Mouse (Mus musculus): ENCODE results near the gene Zfp667.
"Not testable (repeated sequence)": the region's sequence is repeated elsewhere in the genome, so short reads cannot be mapped to it uniquely, and the experiment has no call there.

The Zfp667 gene

GRCm38 (mm10) chr7:6285842-6286705, at the start of gene Zfp667:
Gene Zfp667 (plus strand): TSS chr7:6286579.
- DNase-seq, result peak; percentile 93

- DNase-seq, result peak; percentile 5
Measured at GRCm38 (mm10) chr7:6239787-6240186, 46.6 kb upstream of the Zfp667 start.

GRCm38 (mm10) chr7:6240841-6241425, 45.4 kb upstream of the Zfp667 start:
- DNase-seq, result peak; percentile 6

GRCm38 (mm10) chr7:6244361-6245292, 41.8 kb upstream of the Zfp667 start:
- peak; percentile 55 for DNase-seq

- no peak for DNase-seq
Measured at GRCm38 (mm10) chr7:6252410-6252809, 34.0 kb upstream of the Zfp667 start, which contains the start of gene Epp13. Gene Epp13 (plus strand): TSS chr7:6252710.

GRCm38 (mm10) chr7:6254451-6254850, 31.9 kb upstream of the Zfp667 start:
- DNase-seq, result no peak

- DNase-seq, result no peak
Measured at GRCm38 (mm10) chr7:6257386-6257785, 29.0 kb upstream of the Zfp667 start.

- DNase-seq, result no peak
Measured at GRCm38 (mm10) chr7:6258232-6259220, 27.9 kb upstream of the Zfp667 start.

GRCm38 (mm10) chr7:6260004-6260403, 26.4 kb upstream of the Zfp667 start:
- not testable (repeated sequence) for DNase-seq

- DNase-seq, result no peak
Measured at GRCm38 (mm10) chr7:6262120-6262519, 24.3 kb upstream of the Zfp667 start.

- no peak for DNase-seq
Measured at GRCm38 (mm10) chr7:6262984-6263383, 23.4 kb upstream of the Zfp667 start.

- no peak for DNase-seq
Measured at GRCm38 (mm10) chr7:6265695-6266094, 20.7 kb upstream of the Zfp667 start.

- no peak for DNase-seq
Measured at GRCm38 (mm10) chr7:6277906-6278305, 8.5 kb upstream of the Zfp667 start.

- DNase-seq, result peak; percentile 56
Measured at GRCm38 (mm10) chr7:6282749-6283148, 3.6 kb upstream of the Zfp667 start.

GRCm38 (mm10) chr7:6283451-6284075, 2.8 kb upstream of the Zfp667 start:
- peak; percentile 83 for DNase-seq

GRCm38 (mm10) chr7:6284442-6285012, 1.9 kb upstream of the Zfp667 start:
- DNase-seq, result peak; percentile 6

- no peak for DNase-seq
Measured at GRCm38 (mm10) chr7:6285366-6285765, 1.0 kb upstream of the Zfp667 start.

- DNase-seq, result peak; percentile 8
Measured at GRCm38 (mm10) chr7:6286921-6287531, 647 bp downstream of the Zfp667 start.

- DNase-seq, result not testable (repeated sequence)
Measured at GRCm38 (mm10) chr7:6291121-6291520, 4.7 kb downstream of the Zfp667 start.

- DNase-seq, result not testable (repeated sequence)
Measured at GRCm38 (mm10) chr7:6300796-6301195, 14.4 kb downstream of the Zfp667 start.
